Mouse (Mus musculus) stomach, embryonic 14.5 days (tissue): ENCODE data around the gene Mvb12b. TPM values are rescaled to one million over a fixed set of nuclear protein-coding genes. Genes with fewer than 3 reads are reported as not detected.

Source experiments
- ATAC-seq: fragments of 200-750 bp; cut with Nextera tagmentation; 2 replicates; pipeline ENCODE4 v1.8.0; 2017; ENCODE audit warnings: low read depth, moderate TSS enrichment; ENCODE audit not compliant: insufficient number of reproducible peaks, insufficient read depth, low FRiP score
- H3K27ac ChIP-seq: fragments of 300-500 bp; sonication (generic); 2 replicates; pipeline ENCODE4 v1.5.1; 2014; ENCODE audit warnings: mild to moderate bottlenecking, low read length, moderate library complexity, mixed read lengths
- H3K27me3 ChIP-seq: fragments of 300-500 bp; sonication (generic); 2 replicates; pipeline ENCODE4 v1.6.1; 2014; ENCODE audit warnings: low read length, control low read depth, mixed read lengths; ENCODE audit not compliant: control insufficient read depth, insufficient read depth
- H3K36me3 ChIP-seq: fragments of 300-500 bp; sonication (generic); 2 replicates; pipeline ENCODE4 v1.6.1; 2014; ENCODE audit warnings: mild to moderate bottlenecking, control low read depth, low read length, moderate library complexity, mixed read lengths; ENCODE audit not compliant: control insufficient read depth, insufficient read depth
- H3K4me1 ChIP-seq: fragments of 300-500 bp; sonication (generic); 2 replicates; pipeline ENCODE4 v1.6.1; 2014; ENCODE audit warnings: low read length, control low read depth, mixed read lengths; ENCODE audit not compliant: control insufficient read depth, insufficient read depth
- H3K4me2 ChIP-seq: fragments of 300-500 bp; sonication (generic); replicated peaks from 2 replicates; pipeline ENCODE4 v1.6.1; 2014; ENCODE audit warnings: low read depth, low read length, control low read depth
- H3K4me3 ChIP-seq: fragments of 300-500 bp; sonication (generic); 2 replicates; pipeline ENCODE4 v1.5.1; 2014; ENCODE audit warnings: low read depth, low read length, control low read depth
- H3K9ac ChIP-seq: fragments of 300-500 bp; sonication (generic); replicated peaks from 2 replicates; pipeline ENCODE4 v1.6.1; 2014; ENCODE audit warnings: low read depth, mild to moderate bottlenecking, control low read depth, low read length, moderate library complexity, mixed read lengths
- H3K9me3 ChIP-seq: fragments of 300-500 bp; sonication (generic); 2 replicates; pipeline ENCODE4 v1.6.1; 2016; ENCODE audit warnings: low read depth, low read length, control low read depth; ENCODE audit not compliant: control insufficient read depth
- WGBS: fragments of 180-500 bp; shearing (Covaris S2); extraction: QIAGEN DNeasy Blood & Tissue Kit; methylation state at CpG from one replicate; pipeline ENCODE4 v1.1.7; 2014; 5-methylcytosine and 5-hydroxymethylcytosine counted together
- polyA plus RNA-seq: library from polyadenylated mRNA; unstranded; fragments of >200 nt; fragmentation: Nextera tagmentation; extraction: Ambion mirVana; gene quantifications from 2 replicates; pipeline ENCODE4 v1.2.1, GENCODE M21; 2014

The Mvb12b gene
- polyA plus RNA-seq, 1 experiment from 2014 or later: 20.7 TPM

DNA sequence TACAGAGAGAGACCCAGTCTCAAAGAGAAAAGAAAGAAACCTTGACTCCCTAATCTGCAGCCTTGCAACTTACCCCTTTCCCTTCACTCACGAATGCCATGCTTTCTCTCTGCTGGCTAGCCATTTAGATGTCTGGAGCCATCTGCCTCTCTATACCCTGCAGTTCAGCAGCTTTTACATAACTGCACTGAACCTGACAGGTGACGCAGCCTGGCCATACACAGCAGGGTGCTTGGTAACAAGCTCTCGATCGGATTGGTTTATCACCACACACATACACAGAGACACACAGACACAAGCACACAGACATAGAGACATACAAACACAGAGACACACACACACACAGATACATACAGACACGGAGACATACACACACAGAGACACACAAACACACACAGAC, 67.7 kb downstream of the Mvb12b start:
- H3K4me2 ChIP-seq: no peak overlapping the region
- WGBS: 86% methylated on average over 5 of the region's 5 CpGs
- no peak overlapping the region for H3K27ac ChIP-seq
- H3K4me3 ChIP-seq: no peak overlapping the region
- H3K27me3 ChIP-seq: no peaks in the 10 kb centered on the region
- no peaks in the 10 kb centered on the region for H3K4me1 ChIP-seq
- H3K36me3 ChIP-seq: peaks cover 17% of the 10 kb centered on the region
- H3K9me3 ChIP-seq: no peaks in the 10 kb centered on the region
- ATAC-seq: no peak
- no peak overlapping the region for H3K9ac ChIP-seq

DNA sequence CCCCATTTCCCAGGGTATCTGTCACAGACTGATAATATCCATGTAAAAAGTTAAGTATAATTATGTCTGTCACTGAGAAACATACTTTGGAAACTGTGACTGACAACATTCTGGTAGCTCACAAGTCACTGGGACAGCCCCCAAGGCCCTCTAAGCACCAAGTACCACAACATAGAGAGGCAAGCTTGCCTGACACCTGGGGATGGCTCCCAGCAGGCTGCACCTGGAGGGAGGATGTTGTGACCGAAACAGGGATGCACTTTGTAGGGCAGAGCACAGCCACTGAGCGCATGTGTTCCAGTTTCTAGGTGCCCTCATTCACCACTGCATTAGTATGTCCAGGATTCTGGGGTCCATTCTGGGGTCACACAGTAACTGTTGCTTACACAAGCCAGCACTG, 69.4 kb downstream of the Mvb12b start:
- H3K9me3 ChIP-seq: no peaks in the 10 kb centered on the region
- no peak overlapping the region for H3K9ac ChIP-seq
- H3K36me3 ChIP-seq: peaks cover 9% of the 10 kb centered on the region
- 98% methylated on average over 2 of the region's 2 CpGs for WGBS
- H3K4me2 ChIP-seq: no peak overlapping the region
- no peak overlapping the region for H3K27ac ChIP-seq
- no peaks in the 10 kb centered on the region for H3K4me1 ChIP-seq
- no peaks in the 10 kb centered on the region for H3K27me3 ChIP-seq
- no peak for ATAC-seq
- H3K4me3 ChIP-seq: no peak overlapping the region

DNA sequence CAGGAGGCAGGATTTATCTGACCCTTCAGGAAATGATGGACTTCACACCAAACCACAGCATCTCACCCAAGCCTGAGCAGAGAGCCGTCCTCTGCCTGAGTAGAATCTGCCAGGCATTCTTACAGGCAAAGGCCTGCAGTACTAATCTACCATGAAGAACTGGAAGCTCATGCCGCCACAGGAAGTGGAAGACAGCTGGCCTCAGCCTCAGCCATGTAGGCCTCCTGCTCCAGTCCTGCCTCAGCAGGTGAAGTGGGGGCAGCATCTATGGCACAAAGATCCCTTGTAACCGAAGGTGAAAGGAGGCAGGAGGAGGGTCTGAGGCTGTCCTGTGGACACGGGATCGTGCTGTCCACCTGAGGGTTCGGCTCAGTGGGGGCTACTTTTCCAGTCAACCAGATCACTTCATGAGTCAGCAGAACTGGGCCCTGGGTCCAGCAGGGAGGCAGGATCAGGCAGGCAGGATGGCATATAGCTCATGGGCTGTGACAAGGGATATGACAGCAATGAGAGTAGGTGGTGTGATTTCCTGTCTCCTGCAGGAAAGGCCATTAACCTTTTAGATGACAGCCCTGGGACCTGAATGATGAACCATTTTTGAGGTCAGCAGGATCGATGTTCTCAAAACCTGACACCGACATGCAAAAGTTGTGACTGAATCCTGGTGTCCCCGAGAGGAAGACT, 69.9 kb downstream of the Mvb12b start:
- H3K4me1 ChIP-seq: no peaks in the 10 kb centered on the region
- no peak overlapping the region for H3K4me3 ChIP-seq
- H3K9ac ChIP-seq: no peak overlapping the region
- H3K9me3 ChIP-seq: no peaks in the 10 kb centered on the region
- WGBS: 72% methylated on average over 9 of the region's 9 CpGs
- peaks cover 8% of the 10 kb centered on the region for H3K36me3 ChIP-seq
- no peaks in the 10 kb centered on the region for H3K27me3 ChIP-seq
- no peak for ATAC-seq
- H3K27ac ChIP-seq: no peak overlapping the region
- H3K4me2 ChIP-seq: no peak overlapping the region

DNA sequence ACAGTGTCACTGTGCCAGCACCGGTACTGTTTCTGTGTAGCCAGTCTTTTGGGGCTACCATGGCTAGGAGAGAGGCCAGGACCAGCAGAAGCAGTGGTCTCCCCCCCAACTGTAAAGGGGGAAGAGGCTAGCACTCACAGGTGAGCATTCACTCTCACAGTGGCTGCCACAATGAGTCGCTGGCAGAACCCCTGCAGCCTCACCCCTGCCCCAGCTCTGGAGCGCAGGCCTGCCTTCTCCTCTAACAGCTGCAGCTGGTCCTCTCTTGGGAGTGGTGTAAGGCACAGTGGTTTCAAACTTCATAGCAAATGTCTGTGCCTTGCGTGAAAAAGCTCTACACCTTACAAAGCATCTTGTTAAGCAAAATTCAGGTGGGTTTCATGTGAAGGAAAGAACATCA, 70.7 kb downstream of the Mvb12b start:
- H3K4me1 ChIP-seq: no peaks in the 10 kb centered on the region

DNA sequence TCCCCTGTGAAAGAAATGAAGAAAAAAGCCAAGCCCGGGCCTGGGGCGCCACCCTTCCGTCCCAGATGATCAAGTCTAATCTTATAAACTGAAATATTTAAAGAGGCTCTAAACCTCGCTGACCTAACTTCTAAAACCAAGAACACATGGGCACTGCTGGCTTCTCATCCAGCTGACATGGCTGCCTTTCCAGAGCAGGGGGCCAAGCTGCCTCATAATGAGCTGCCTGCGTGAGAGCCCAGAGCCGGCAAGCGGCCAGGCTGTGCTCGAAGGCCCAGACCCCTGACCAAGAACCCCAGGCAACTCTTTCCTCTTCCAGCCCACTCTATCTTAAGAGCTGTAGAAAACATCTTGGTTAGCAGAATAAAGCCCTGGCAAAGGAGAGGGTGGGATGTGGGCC, 73.2 kb downstream of the Mvb12b start:
- H3K4me1 ChIP-seq: no peaks in the 10 kb centered on the region
- no peak for ATAC-seq

More for the DNA sequence above, 70.7 kb downstream of the Mvb12b start:
- peaks cover 8% of the 10 kb centered on the region for H3K36me3 ChIP-seq
- H3K4me3 ChIP-seq: no peak overlapping the region
- no peaks in the 10 kb centered on the region for H3K9me3 ChIP-seq
- no peaks in the 10 kb centered on the region for H3K27me3 ChIP-seq
- H3K27ac ChIP-seq: no peak overlapping the region
- no peak for ATAC-seq
- WGBS: 74% methylated on average over 4 of the region's 4 CpGs
- no peak overlapping the region for H3K9ac ChIP-seq
- H3K4me2 ChIP-seq: no peak overlapping the region

DNA sequence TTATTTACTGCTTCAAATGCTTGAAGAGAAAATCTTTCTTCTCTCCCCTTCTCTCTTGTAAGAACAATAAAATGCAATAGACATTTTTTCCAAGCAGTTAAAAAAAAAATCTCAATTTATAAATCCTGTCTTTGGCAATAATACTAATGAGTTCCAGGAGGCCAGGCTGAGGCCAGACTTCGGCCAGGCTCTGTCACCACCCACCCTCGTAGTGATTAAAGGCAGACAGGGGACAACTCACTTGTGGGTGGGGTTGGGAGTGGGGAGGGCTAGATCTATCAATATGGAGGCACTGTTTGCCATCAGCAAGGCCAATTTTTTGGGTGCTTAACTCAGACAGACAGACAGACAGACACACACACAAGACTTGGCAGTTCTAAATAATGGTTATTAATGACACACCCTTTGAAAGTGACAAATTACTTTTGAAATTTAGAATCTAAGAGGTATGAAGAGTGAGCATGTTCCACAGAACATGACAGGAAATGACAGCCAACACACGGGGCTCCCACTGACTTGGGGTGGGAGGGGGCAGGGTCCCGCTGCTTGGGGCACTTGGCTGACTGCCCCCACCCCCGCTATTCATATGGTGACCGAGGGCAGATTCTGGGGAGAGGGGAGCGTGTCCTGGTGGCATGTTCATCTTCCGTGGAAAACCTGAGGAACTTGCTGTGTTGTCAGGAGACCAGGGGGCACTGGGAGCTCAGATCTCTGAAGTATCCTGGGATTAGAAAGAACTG, 74.1 kb downstream of the Mvb12b start:
- Histone ChIP-seq H3K36me3 (peaks cover under 1% of the 10 kb centered on the region; the same call in 1 of the 2 replicates), H3K4me1 (no peaks in the 10 kb centered on the region), H3K27me3 (no peaks in the 10 kb centered on the region), H3K9me3 (no peaks in the 10 kb centered on the region), H3K27ac (no peak overlapping the region), H3K4me2 (no peak overlapping the region), H3K4me3 (no peak overlapping the region), H3K9ac (no peak overlapping the region)
- no peak for ATAC-seq
- 46% methylated on average over 8 of the region's 8 CpGs for WGBS

More for the DNA sequence above, 73.2 kb downstream of the Mvb12b start:
- Histone ChIP-seq H3K9ac (no peak overlapping the region), H3K4me2 (no peak overlapping the region), H3K4me3 (no peak overlapping the region), H3K9me3 (no peaks in the 10 kb centered on the region), H3K36me3 (peaks cover 3% of the 10 kb centered on the region; the same call in 1 of the 2 replicates), H3K27me3 (no peaks in the 10 kb centered on the region), H3K27ac (no peak overlapping the region)
- WGBS: 75% methylated on average over 8 of the region's 8 CpGs

DNA sequence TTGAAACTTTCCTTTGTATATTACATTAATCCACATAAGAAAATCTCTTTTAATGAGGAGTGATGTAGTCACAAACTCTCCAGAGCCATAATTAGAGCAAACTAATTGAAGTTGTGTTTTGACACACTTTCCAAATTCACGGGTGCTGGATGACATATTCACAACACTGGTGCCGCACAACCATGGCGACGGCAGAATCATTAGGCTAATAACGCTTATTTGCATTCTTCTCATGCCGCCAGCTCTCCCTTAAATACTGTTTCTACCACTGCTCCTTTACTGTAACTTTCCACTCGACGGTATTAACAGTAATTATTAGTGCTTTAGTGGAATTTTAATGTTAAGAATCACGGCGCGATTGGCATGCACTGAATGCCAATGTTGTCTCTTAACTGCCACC, 74.8 kb downstream of the Mvb12b start:
- Histone ChIP-seq H3K9me3 (no peaks in the 10 kb centered on the region), H3K27ac (no peak overlapping the region), H3K27me3 (no peaks in the 10 kb centered on the region), H3K4me1 (no peaks in the 10 kb centered on the region), H3K9ac (no peak overlapping the region), H3K4me2 (no peak overlapping the region), H3K4me3 (no peak overlapping the region), H3K36me3 (no peaks in the 10 kb centered on the region; the same call in 1 of the 2 replicates)
- 79% methylated on average over 11 of the region's 11 CpGs for WGBS
- ATAC-seq: no peak

DNA sequence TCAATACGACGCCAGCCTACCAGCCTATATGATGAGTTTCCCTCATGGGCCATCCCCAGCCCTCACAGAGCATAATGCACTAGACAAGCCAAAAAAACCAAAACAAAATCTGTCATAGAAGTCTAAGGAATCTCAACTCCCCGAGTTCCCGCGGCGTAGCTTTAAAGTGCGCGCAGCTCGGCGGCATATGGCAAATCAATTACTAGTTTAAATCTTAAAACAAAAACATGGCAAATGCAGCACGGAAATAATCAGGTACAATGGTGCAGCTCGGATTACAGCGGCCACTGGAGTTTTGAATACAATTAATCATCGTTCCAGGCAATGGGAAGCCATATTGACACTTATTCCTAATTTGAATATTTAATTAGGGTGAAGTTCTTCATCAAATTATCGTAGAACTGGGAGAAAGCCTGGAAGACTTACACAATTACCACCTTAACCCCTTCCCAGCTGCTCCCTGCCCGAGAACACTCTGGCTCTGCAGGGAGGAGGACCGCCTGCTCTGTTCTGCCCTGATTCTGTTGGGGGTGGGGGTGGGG, 76.3 kb downstream of the Mvb12b start:
- no peaks in the 10 kb centered on the region for H3K4me1 ChIP-seq
- no peak overlapping the region for H3K4me2 ChIP-seq
- H3K27ac ChIP-seq: no peak overlapping the region
- no peaks in the 10 kb centered on the region for H3K9me3 ChIP-seq
- no peaks in the 10 kb centered on the region; the same call in 1 of the 2 replicates for H3K36me3 ChIP-seq
- no peaks in the 10 kb centered on the region for H3K27me3 ChIP-seq
- no peak overlapping the region for H3K9ac ChIP-seq
- no peak for ATAC-seq
- no peak overlapping the region for H3K4me3 ChIP-seq
- 79% methylated on average over 17 of the region's 17 CpGs for WGBS
